Mouse (Mus musculus) heart, embryonic 11.5 days (tissue): Measurements from ENCODE around the gene Dgkq. TPM values are rescaled to one million over a fixed set of nuclear protein-coding genes. Genes with fewer than 3 reads are reported as not detected.

Experiments used
- ATAC-seq: fragments of 200-750 bp; cut with Nextera tagmentation; replicated peaks from 2 replicates; pipeline ENCODE4 v1.8.0; 2017; ENCODE audit warnings: moderate library complexity; ENCODE audit not compliant: insufficient number of reproducible peaks, low FRiP score, low TSS enrichment
- H3K27ac ChIP-seq: fragments of 300-500 bp; sonication (generic); 2 replicates; pipeline ENCODE4 v1.5.1; 2014; ENCODE audit warnings: mild to moderate bottlenecking, low read depth, low read length
- H3K27me3 ChIP-seq: fragments of 300-500 bp; sonication (generic); 2 replicates; pipeline ENCODE4 v1.6.1; 2014; ENCODE audit warnings: mild to moderate bottlenecking, low read length, mixed read lengths; ENCODE audit not compliant: control insufficient read depth, insufficient read depth
- H3K36me3 ChIP-seq: fragments of 300-500 bp; sonication (generic); 2 replicates; pipeline ENCODE4 v1.6.1; 2014; ENCODE audit warnings: mild to moderate bottlenecking, low read length, moderate library complexity, mixed read lengths; ENCODE audit not compliant: control insufficient read depth, insufficient read depth
- H3K4me1 ChIP-seq: fragments of 300-500 bp; sonication (generic); 2 replicates; pipeline ENCODE4 v1.6.1; 2014; ENCODE audit warnings: low read length; ENCODE audit not compliant: control insufficient read depth, insufficient read depth
- H3K4me2 ChIP-seq: fragments of 300-500 bp; sonication (generic); 2 replicates; pipeline ENCODE4 v1.6.1; 2014; ENCODE audit warnings: mild to moderate bottlenecking, moderate library complexity
- H3K4me3 ChIP-seq: fragments of 300-500 bp; sonication (generic); 2 replicates; pipeline ENCODE4 v1.5.1; 2014; ENCODE audit warnings: low read depth, low read length
- H3K9ac ChIP-seq: fragments of 300-500 bp; sonication (generic); 2 replicates; pipeline ENCODE4 v1.6.1; 2014; ENCODE audit warnings: mild to moderate bottlenecking, low read depth, low read length, moderate library complexity
- H3K9me3 ChIP-seq: fragments of 300-500 bp; sonication (generic); replicated peaks from 2 replicates; pipeline ENCODE4 v1.6.1; 2016; ENCODE audit warnings: low read length; ENCODE audit not compliant: control insufficient read depth
- WGBS: fragments of 180-500 bp; shearing (Covaris S2); extraction: QIAGEN DNeasy Blood & Tissue Kit; methylation state at CpG from one replicate; pipeline ENCODE4 v1.1.7; 2014; ENCODE audit not compliant: insufficient replicate concordance; 5-methylcytosine and 5-hydroxymethylcytosine counted together
- polyA plus RNA-seq: library from polyadenylated mRNA; unstranded; fragments of >200 nt; fragmentation: Nextera tagmentation; extraction: Ambion mirVana; gene quantifications from 2 replicates; pipeline ENCODE4 v1.2.1, GENCODE M21; 2014

Gene Dgkq
- polyA plus RNA-seq, 1 experiment from 2014 or later: 5.6 TPM

- H3K27ac ChIP-seq: peak overlapping the region; percentile 75
- no peak overlapping the region for H3K4me2 ChIP-seq
- no peak for ATAC-seq
- WGBS: 92% methylated on average over 1 of the region's 1 CpGs
- no peaks in the 10 kb centered on the region for H3K27me3 ChIP-seq
- H3K4me3 ChIP-seq: no peak overlapping the region
- no peak overlapping the region for H3K9ac ChIP-seq
- H3K36me3 ChIP-seq: peaks cover 19% of the 10 kb centered on the region
- no peaks in the 10 kb centered on the region for H3K9me3 ChIP-seq
- peaks cover 13% of the 10 kb centered on the region; the same call in 1 of the 2 replicates for H3K4me1 ChIP-seq
Measured at GRCm38 (mm10) chr5:108708419-108708818, 38.9 kb upstream of the Dgkq start.

DNA sequence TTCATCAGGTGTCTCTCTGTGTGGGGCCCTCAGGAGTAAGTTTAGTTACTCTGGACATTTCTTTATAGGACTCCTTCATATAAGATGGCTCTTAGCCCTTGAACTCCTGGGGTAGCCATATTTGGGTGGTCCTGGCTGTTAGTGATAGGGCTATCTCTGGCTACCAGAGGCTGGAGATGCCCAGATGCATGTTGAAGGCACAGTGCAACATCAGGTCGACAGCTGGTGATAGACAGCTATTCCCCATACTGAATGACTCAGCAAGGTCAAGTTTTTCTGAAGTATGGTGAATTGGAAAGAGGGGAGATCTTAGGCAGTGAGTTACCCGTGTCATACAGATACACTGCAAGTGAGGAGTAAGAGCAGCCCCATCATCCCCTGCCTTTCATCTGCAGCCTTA lies 38.3 kb upstream of the Dgkq start:
- H3K4me1 ChIP-seq: peaks cover 15% of the 10 kb centered on the region; the same call in 1 of the 2 replicates
- H3K27me3 ChIP-seq: no peaks in the 10 kb centered on the region
- H3K36me3 ChIP-seq: peaks cover 19% of the 10 kb centered on the region
- peak; percentile 29; the same call in 1 of the 2 replicates for ATAC-seq
- H3K9ac ChIP-seq: no peak overlapping the region
- 57% methylated on average over 2 of the region's 2 CpGs for WGBS
- H3K9me3 ChIP-seq: no peaks in the 10 kb centered on the region
- no peak overlapping the region; the same call in 1 of the 2 replicates for H3K4me2 ChIP-seq
- peak overlapping the region; percentile 75 for H3K27ac ChIP-seq
- no peak overlapping the region for H3K4me3 ChIP-seq

DNA sequence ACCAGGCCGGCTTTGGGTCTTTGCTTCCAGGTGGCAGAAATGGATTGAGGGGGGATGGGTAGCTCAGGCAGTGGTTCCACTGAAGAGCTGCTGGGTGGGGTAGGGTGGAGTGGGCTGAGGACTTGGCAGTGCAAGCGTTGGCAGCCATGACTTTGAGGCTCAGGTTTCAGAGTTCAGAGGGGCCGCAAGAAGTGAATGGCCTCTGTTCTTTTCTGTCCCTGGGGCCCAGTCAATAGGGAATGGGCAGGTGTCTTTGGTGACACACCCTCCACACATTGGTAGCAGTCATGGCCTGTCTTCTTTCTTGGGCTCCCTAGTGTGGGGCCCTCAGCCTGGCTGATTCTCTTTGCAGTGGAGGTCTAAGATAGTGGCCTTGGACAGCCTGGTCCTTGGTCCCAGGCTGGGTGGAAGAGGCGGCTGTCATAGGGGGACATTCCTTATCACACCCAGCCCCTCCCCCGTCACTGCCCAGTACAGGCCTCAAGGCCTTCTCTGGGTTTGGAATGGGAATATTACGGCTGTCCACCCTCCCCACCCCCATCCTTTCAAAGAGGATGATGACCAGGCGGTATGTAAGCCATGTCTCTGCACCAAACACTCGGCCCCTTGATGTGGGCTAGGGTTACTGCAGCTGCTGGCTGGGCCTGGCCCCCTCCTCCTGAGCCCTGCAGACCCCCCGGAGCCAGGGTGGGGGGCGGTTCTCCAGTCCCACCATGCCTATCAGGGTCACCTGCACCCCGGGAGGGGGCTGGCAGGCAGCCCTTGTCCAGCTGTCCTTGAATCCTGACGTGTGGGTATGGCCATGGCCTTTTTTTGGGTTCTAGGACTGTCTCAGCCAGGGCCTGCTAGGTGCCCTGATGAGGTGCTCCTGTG lies 34.5 kb upstream of the Dgkq start:
- Histone ChIP-seq H3K9ac (0 out of 2 replicates have a peak overlapping the region, but pooled peaks have one; percentile 12), H3K4me3 (no peak overlapping the region), H3K4me1 (peaks cover 44% of the 10 kb centered on the region), H3K27me3 (no peaks in the 10 kb centered on the region), H3K9me3 (no peaks in the 10 kb centered on the region), H3K36me3 (peaks cover 19% of the 10 kb centered on the region), H3K4me2 (no peak overlapping the region), H3K27ac (no peak overlapping the region)
- 0 out of 2 replicates have a peak, but pooled peaks have one; percentile 2 for ATAC-seq
- WGBS: 61% methylated on average over 12 of the region's 12 CpGs

GRCm38 (mm10) chr5:108701341-108702021 lies 32.0 kb upstream of the Dgkq start:
- Histone ChIP-seq H3K9ac (no peak overlapping the region), H3K4me2 (no peak overlapping the region), H3K36me3 (peaks cover 16% of the 10 kb centered on the region), H3K4me3 (no peak overlapping the region), H3K9me3 (no peaks in the 10 kb centered on the region), H3K27me3 (no peaks in the 10 kb centered on the region), H3K4me1 (peaks cover 50% of the 10 kb centered on the region), H3K27ac (peak overlapping the region; percentile 31)
- WGBS: 69% methylated on average over 10 of the region's 10 CpGs
- ATAC-seq: no peak

DNA sequence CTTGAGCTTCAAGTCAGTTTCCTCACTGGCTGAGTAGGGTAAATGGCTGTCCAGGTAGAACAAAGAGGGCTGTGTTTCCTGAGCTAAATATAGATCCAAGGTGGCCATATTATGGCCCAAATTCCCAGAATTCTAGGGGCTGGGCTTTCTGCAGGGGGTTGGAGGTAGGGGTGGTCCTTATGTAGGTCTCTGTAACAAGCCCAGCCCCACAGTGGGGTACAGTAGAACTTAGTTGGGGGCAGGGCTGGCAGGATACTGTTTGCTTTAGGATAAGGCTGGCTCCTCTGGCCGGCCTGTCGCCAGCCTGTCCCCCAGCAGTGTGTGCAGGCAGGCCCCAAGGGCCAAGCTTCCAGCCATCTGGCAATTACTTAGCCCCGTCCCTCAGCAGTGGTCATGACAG lies 30.9 kb upstream of the Dgkq start:
- Histone ChIP-seq H3K36me3 (peaks cover 8% of the 10 kb centered on the region), H3K9me3 (no peaks in the 10 kb centered on the region), H3K4me3 (no peak overlapping the region), H3K27ac (peak overlapping the region; percentile 54), H3K9ac (no peak overlapping the region), H3K27me3 (no peaks in the 10 kb centered on the region), H3K4me2 (no peak overlapping the region), H3K4me1 (peaks cover 60% of the 10 kb centered on the region)
- peak; percentile 39 for ATAC-seq
- WGBS: 16% methylated on average over 3 of the region's 3 CpGs

DNA sequence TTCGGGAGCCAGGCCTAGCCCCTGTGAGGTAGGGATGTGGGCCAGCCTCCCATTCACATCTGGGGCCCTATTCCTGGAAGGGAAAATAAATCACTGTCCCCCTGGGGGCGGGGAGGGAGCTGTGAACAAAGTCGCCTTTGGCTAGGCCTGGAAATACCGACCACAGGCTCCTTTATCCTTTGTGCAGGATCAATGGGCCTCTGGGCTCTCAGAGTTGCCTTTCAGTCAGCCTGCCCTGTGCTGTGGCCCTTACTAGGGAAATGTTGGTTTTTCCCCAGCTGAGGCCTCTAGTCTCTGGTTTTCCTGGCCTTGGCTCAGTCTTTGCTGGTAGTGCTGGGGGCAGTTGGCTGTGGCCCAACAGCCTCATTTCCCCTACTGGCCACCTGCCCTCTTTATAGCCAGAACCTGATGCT lies 27.9 kb upstream of the Dgkq start:
- H3K9me3 ChIP-seq: no peaks in the 10 kb centered on the region
- peak overlapping the region; percentile 29; the same call in 1 of the 2 replicates for H3K27ac ChIP-seq
- H3K4me1 ChIP-seq: peaks cover 52% of the 10 kb centered on the region
- peak overlapping the region; percentile 27 for H3K4me2 ChIP-seq
- WGBS: 66% methylated on average over 4 of the region's 4 CpGs
- H3K36me3 ChIP-seq: peaks cover 5% of the 10 kb centered on the region; the same call in 1 of the 2 replicates
- H3K4me3 ChIP-seq: no peak overlapping the region
- no peak for ATAC-seq
- no peak overlapping the region for H3K9ac ChIP-seq
- H3K27me3 ChIP-seq: 0 out of 2 replicates have a peak, but pooled peaks cover 3% of the 10 kb centered on the region

DNA sequence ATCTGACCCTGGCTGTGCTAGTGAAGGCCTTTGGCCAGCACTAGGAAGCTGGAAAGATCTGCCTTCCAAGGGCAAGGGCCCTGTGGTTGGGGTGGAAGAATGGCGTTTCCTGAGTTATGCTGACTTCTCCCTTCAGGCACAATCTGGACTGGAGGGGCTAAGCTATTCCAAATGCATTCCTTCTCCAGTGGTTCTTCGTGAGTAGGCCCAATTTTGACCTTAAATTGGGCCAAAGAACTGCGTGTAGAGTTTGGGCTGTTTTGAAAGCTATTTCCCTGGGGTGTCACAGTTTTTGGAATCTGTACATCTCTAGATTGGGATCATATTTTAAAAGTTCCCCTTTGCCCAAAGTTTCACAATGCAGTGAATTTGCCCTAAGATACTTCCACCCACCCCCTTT lies 27.1 kb upstream of the Dgkq start:
- 0 out of 2 replicates have a peak overlapping the region, but pooled peaks have one; percentile 10 for H3K9ac ChIP-seq
- no peaks in the 10 kb centered on the region for H3K9me3 ChIP-seq
- 82% methylated on average over 3 of the region's 3 CpGs for WGBS
- peaks cover 46% of the 10 kb centered on the region for H3K4me1 ChIP-seq
- H3K4me3 ChIP-seq: no peak overlapping the region
- H3K27me3 ChIP-seq: 0 out of 2 replicates have a peak, but pooled peaks cover 3% of the 10 kb centered on the region
- no peak for ATAC-seq
- H3K36me3 ChIP-seq: peaks cover 5% of the 10 kb centered on the region; the same call in 1 of the 2 replicates
- H3K4me2 ChIP-seq: peak overlapping the region; percentile 29; the same call in 1 of the 2 replicates
- no peak overlapping the region for H3K27ac ChIP-seq

DNA sequence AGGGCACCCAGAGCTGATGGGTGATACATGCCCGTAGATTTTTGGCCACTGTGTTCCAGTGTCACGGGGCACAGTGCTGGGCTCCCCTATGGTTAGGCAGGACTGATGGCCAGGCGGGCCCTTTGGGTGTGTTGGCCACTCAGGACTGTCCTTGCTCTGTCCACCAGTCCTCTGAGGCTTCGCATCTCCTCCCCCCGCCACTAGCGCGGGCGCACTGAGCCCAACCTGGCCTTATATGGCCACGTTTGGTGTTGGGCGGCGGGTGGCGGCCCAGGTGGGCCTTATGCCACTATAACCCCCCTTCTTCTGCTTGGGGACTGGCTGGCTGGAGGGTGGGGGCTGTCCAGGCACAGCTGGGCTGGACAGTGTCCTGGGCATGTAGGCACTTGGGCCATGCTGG lies 26.4 kb upstream of the Dgkq start:
- H3K4me1 ChIP-seq: peaks cover 40% of the 10 kb centered on the region
- no peak overlapping the region for H3K27ac ChIP-seq
- H3K27me3 ChIP-seq: 0 out of 2 replicates have a peak, but pooled peaks cover 3% of the 10 kb centered on the region
- H3K9ac ChIP-seq: no peak overlapping the region
- H3K9me3 ChIP-seq: no peaks in the 10 kb centered on the region
- H3K36me3 ChIP-seq: peaks cover 5% of the 10 kb centered on the region; the same call in 1 of the 2 replicates
- H3K4me3 ChIP-seq: peak overlapping the region; percentile 86; the same call in 1 of the 2 replicates
- peak overlapping the region; percentile 77 for H3K4me2 ChIP-seq
- WGBS: 94% methylated on average over 12 of the region's 12 CpGs
- ATAC-seq: no peak
